Mouse (Mus musculus) testis, adult 2 months (tissue): ENCODE measurements around the gene Slit3.

Experiments used
- CTCF ChIP-seq: fragments of 200-500 bp; IDR thresholded peaks from 2 replicates; pipeline ENCODE4 v1.5.1; 2012; ENCODE audit warnings: low read depth, mild to moderate bottlenecking, inconsistent platforms, low read length, moderate library complexity; ENCODE audit not compliant: control insufficient read depth, insufficient read depth, insufficient replicate concordance
- POLR2A ChIP-seq: fragments of 200-500 bp; IDR thresholded peaks from 2 replicates; pipeline ENCODE4 v1.6.1; 2012; ENCODE audit warnings: low read depth, mild to moderate bottlenecking, inconsistent platforms, low read length, moderate library complexity; ENCODE audit not compliant: control insufficient read depth

DNA sequence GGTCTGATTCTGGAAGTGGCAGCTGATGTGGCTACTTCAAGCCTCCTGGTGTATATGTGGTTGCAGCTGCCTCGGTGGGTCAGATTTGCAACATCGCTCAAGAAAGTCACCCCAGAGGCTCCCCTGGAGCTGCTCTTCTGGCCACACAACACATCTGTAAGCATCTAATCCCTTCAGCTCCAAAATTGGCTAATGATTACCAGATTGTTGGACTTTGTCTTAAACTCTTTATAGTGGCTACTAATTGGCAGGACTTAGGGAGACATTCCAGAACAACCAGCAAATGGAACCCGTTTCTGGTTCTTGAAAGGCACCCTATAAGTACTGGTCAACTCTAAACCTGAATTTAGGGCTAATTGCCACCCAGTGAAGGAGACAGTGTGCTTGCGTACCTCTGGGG is 348.9 kb downstream of the Slit3 start:
- no peak for TF ChIP-seq POLR2A
- TF ChIP-seq CTCF, result no peak
